Mouse (Mus musculus): ENCODE data around the gene Serpina3f. TPM values are rescaled to one million over a fixed set of nuclear protein-coding genes. Genes with fewer than 3 reads are reported as not detected.

The Serpina3f gene
- not detected in 2 replicates for polyA plus RNA-seq (2014; fragmentation: Nextera tagmentation; extraction: Ambion mirVana)

- no peak within 1 kb of the TSS for H3K4me3 ChIP-seq (ENCODE audit: low read length)
- H3K4me1 ChIP-seq (ENCODE audit: control insufficient read depth, insufficient read depth, low read length): no peaks in the 10 kb centered on the region
- H3K4me2 ChIP-seq (replicated peaks; ENCODE audit: low read depth, low read length): no peak within 1 kb of the TSS
- H3K27me3 ChIP-seq (ENCODE audit: control insufficient read depth, insufficient read depth, low read length): no peaks in the 10 kb centered on the region
- no peaks in the 10 kb centered on the region for H3K36me3 ChIP-seq (ENCODE audit: control insufficient read depth, insufficient read depth, low read length)
- H3K9me3 ChIP-seq (ENCODE audit: control insufficient read depth, low read length): no peaks in the 10 kb centered on the region
- no peak for ATAC-seq (ENCODE audit: low FRiP score, low TSS enrichment)
- 90% methylated on average over 1 of the region's 1 CpGs for WGBS
- H3K9ac ChIP-seq (ENCODE audit: low read depth, low read length): no peak within 1 kb of the TSS
- H3K27ac ChIP-seq (ENCODE audit: low read depth, low read length): no peak within 1 kb of the TSS
Observed at GRCm38 (mm10) chr12:104214445-104214753, at the start of gene Serpina3f. TSS of gene Serpina3f (plus strand) at chr12:104214544.

- Histone ChIP-seq H3K27me3 (ENCODE audit: control insufficient read depth, insufficient read depth, low read length) (no peaks in the 10 kb centered on the region), H3K27ac (ENCODE audit: low read depth, low read length) (no peak overlapping the region), H3K4me2 (replicated peaks; ENCODE audit: low read depth, low read length) (no peak overlapping the region), H3K9ac (ENCODE audit: low read depth, low read length) (no peak overlapping the region), H3K4me1 (ENCODE audit: control insufficient read depth, insufficient read depth, low read length) (no peaks in the 10 kb centered on the region), H3K9me3 (ENCODE audit: control insufficient read depth, low read length) (no peaks in the 10 kb centered on the region), H3K36me3 (ENCODE audit: control insufficient read depth, insufficient read depth, low read length) (no peaks in the 10 kb centered on the region), H3K4me3 (ENCODE audit: low read length) (no peak overlapping the region)
- ATAC-seq (ENCODE audit: low FRiP score, low TSS enrichment): no peak
- 59% methylated on average over 3 of the region's 3 CpGs for WGBS
Observed at GRCm38 (mm10) chr12:104174747-104175146, 39.6 kb upstream of the Serpina3f start.

- Histone ChIP-seq H3K27me3 (ENCODE audit: control insufficient read depth, insufficient read depth, low read length) (no peaks in the 10 kb centered on the region), H3K36me3 (ENCODE audit: control insufficient read depth, insufficient read depth, low read length) (no peaks in the 10 kb centered on the region), H3K27ac (ENCODE audit: low read depth, low read length) (no peak overlapping the region), H3K4me1 (ENCODE audit: control insufficient read depth, insufficient read depth, low read length) (no peaks in the 10 kb centered on the region), H3K4me3 (ENCODE audit: low read length) (no peak overlapping the region), H3K4me2 (replicated peaks; ENCODE audit: low read depth, low read length) (no peak overlapping the region), H3K9ac (ENCODE audit: low read depth, low read length) (no peak overlapping the region), H3K9me3 (ENCODE audit: control insufficient read depth, low read length) (no peaks in the 10 kb centered on the region)
- 76% methylated on average over 3 of the region's 3 CpGs for WGBS
- ATAC-seq (ENCODE audit: low FRiP score, low TSS enrichment): no peak
Observed at GRCm38 (mm10) chr12:104175636-104176035, 38.7 kb upstream of the Serpina3f start.

- Histone ChIP-seq H3K9me3 (ENCODE audit: control insufficient read depth, low read length) (no peaks in the 10 kb centered on the region), H3K27me3 (ENCODE audit: control insufficient read depth, insufficient read depth, low read length) (no peaks in the 10 kb centered on the region), H3K9ac (ENCODE audit: low read depth, low read length) (no peak overlapping the region), H3K4me3 (ENCODE audit: low read length) (no peak overlapping the region), H3K4me1 (ENCODE audit: control insufficient read depth, insufficient read depth, low read length) (no peaks in the 10 kb centered on the region), H3K4me2 (replicated peaks; ENCODE audit: low read depth, low read length) (no peak overlapping the region), H3K27ac (ENCODE audit: low read depth, low read length) (no peak overlapping the region), H3K36me3 (ENCODE audit: control insufficient read depth, insufficient read depth, low read length) (no peaks in the 10 kb centered on the region)
- no peak for ATAC-seq (ENCODE audit: low FRiP score, low TSS enrichment)
Observed at GRCm38 (mm10) chr12:104178577-104178976, 35.8 kb upstream of the Serpina3f start.

- Histone ChIP-seq H3K9ac (ENCODE audit: low read depth, low read length) (no peak overlapping the region), H3K4me3 (ENCODE audit: low read length) (no peak overlapping the region), H3K27me3 (ENCODE audit: control insufficient read depth, insufficient read depth, low read length) (no peaks in the 10 kb centered on the region), H3K4me1 (ENCODE audit: control insufficient read depth, insufficient read depth, low read length) (no peaks in the 10 kb centered on the region), H3K27ac (ENCODE audit: low read depth, low read length) (no peak overlapping the region), H3K4me2 (replicated peaks; ENCODE audit: low read depth, low read length) (no peak overlapping the region), H3K36me3 (ENCODE audit: control insufficient read depth, insufficient read depth, low read length) (no peaks in the 10 kb centered on the region), H3K9me3 (ENCODE audit: control insufficient read depth, low read length) (no peaks in the 10 kb centered on the region)
- 76% methylated on average over 2 of the region's 2 CpGs for WGBS
- no peak for ATAC-seq (ENCODE audit: low FRiP score, low TSS enrichment)
Observed at GRCm38 (mm10) chr12:104178987-104179386, 35.4 kb upstream of the Serpina3f start.

- Histone ChIP-seq H3K4me2 (replicated peaks; ENCODE audit: low read depth, low read length) (no peak overlapping the region), H3K9me3 (ENCODE audit: control insufficient read depth, low read length) (no peaks in the 10 kb centered on the region), H3K27ac (ENCODE audit: low read depth, low read length) (no peak overlapping the region), H3K9ac (ENCODE audit: low read depth, low read length) (no peak overlapping the region), H3K4me1 (ENCODE audit: control insufficient read depth, insufficient read depth, low read length) (no peaks in the 10 kb centered on the region), H3K27me3 (ENCODE audit: control insufficient read depth, insufficient read depth, low read length) (no peaks in the 10 kb centered on the region), H3K4me3 (ENCODE audit: low read length) (no peak overlapping the region), H3K36me3 (ENCODE audit: control insufficient read depth, insufficient read depth, low read length) (no peaks in the 10 kb centered on the region)
- ATAC-seq (ENCODE audit: low FRiP score, low TSS enrichment): no peak
- WGBS: 86% methylated on average over 4 of the region's 4 CpGs
Observed at GRCm38 (mm10) chr12:104185046-104185445, 29.3 kb upstream of the Serpina3f start.

- no peaks in the 10 kb centered on the region for H3K4me1 ChIP-seq (ENCODE audit: control insufficient read depth, insufficient read depth, low read length)
- no peak overlapping the region for H3K4me3 ChIP-seq (ENCODE audit: low read length)
- H3K9me3 ChIP-seq (ENCODE audit: control insufficient read depth, low read length): no peaks in the 10 kb centered on the region
- 79% methylated on average over 3 of the region's 3 CpGs for WGBS
- H3K27ac ChIP-seq (ENCODE audit: low read depth, low read length): no peak overlapping the region
- H3K4me2 ChIP-seq (replicated peaks; ENCODE audit: low read depth, low read length): no peak overlapping the region
- no peaks in the 10 kb centered on the region for H3K36me3 ChIP-seq (ENCODE audit: control insufficient read depth, insufficient read depth, low read length)
- H3K9ac ChIP-seq (ENCODE audit: low read depth, low read length): no peak overlapping the region
- no peak for ATAC-seq (ENCODE audit: low FRiP score, low TSS enrichment)
- no peaks in the 10 kb centered on the region for H3K27me3 ChIP-seq (ENCODE audit: control insufficient read depth, insufficient read depth, low read length)
Observed at GRCm38 (mm10) chr12:104186041-104186581, 28.2 kb upstream of the Serpina3f start.

GRCm38 (mm10) chr12:104189246-104189645 is 25.1 kb upstream of the Serpina3f start:
- 76% methylated on average over 2 of the region's 2 CpGs for WGBS
- Histone ChIP-seq H3K9me3 (ENCODE audit: control insufficient read depth, low read length) (no peaks in the 10 kb centered on the region), H3K36me3 (ENCODE audit: control insufficient read depth, insufficient read depth, low read length) (no peaks in the 10 kb centered on the region), H3K4me1 (ENCODE audit: control insufficient read depth, insufficient read depth, low read length) (no peaks in the 10 kb centered on the region), H3K27ac (ENCODE audit: low read depth, low read length) (no peak overlapping the region), H3K9ac (ENCODE audit: low read depth, low read length) (no peak overlapping the region), H3K4me3 (ENCODE audit: low read length) (no peak overlapping the region), H3K27me3 (ENCODE audit: control insufficient read depth, insufficient read depth, low read length) (no peaks in the 10 kb centered on the region), H3K4me2 (replicated peaks; ENCODE audit: low read depth, low read length) (no peak overlapping the region)
- no peak for ATAC-seq (ENCODE audit: low FRiP score, low TSS enrichment)

- Histone ChIP-seq H3K27ac (ENCODE audit: low read depth, low read length) (no peak overlapping the region), H3K4me1 (ENCODE audit: control insufficient read depth, insufficient read depth, low read length) (no peaks in the 10 kb centered on the region), H3K9ac (ENCODE audit: low read depth, low read length) (no peak overlapping the region), H3K4me2 (replicated peaks; ENCODE audit: low read depth, low read length) (no peak overlapping the region), H3K36me3 (ENCODE audit: control insufficient read depth, insufficient read depth, low read length) (no peaks in the 10 kb centered on the region), H3K4me3 (ENCODE audit: low read length) (no peak overlapping the region), H3K27me3 (ENCODE audit: control insufficient read depth, insufficient read depth, low read length) (no peaks in the 10 kb centered on the region), H3K9me3 (ENCODE audit: control insufficient read depth, low read length) (no peaks in the 10 kb centered on the region)
- ATAC-seq (ENCODE audit: low FRiP score, low TSS enrichment): no peak
Observed at GRCm38 (mm10) chr12:104190852-104191251, 23.5 kb upstream of the Serpina3f start.

- no peak overlapping the region for H3K4me3 ChIP-seq (ENCODE audit: low read length)
- 81% methylated on average over 4 of the region's 4 CpGs for WGBS
- H3K4me1 ChIP-seq (ENCODE audit: control insufficient read depth, insufficient read depth, low read length): no peaks in the 10 kb centered on the region
- ATAC-seq (ENCODE audit: low FRiP score, low TSS enrichment): no peak
- no peaks in the 10 kb centered on the region for H3K27me3 ChIP-seq (ENCODE audit: control insufficient read depth, insufficient read depth, low read length)
- H3K9ac ChIP-seq (ENCODE audit: low read depth, low read length): no peak overlapping the region
- H3K36me3 ChIP-seq (ENCODE audit: control insufficient read depth, insufficient read depth, low read length): no peaks in the 10 kb centered on the region
- no peak overlapping the region for H3K4me2 ChIP-seq (replicated peaks; ENCODE audit: low read depth, low read length)
- H3K9me3 ChIP-seq (ENCODE audit: control insufficient read depth, low read length): no peaks in the 10 kb centered on the region
- no peak overlapping the region for H3K27ac ChIP-seq (ENCODE audit: low read depth, low read length)
Observed at GRCm38 (mm10) chr12:104209149-104209548, 5.2 kb upstream of the Serpina3f start.
